ENCODE assay signal across 8 mouse cellular contexts in the genomic region with DNA sequence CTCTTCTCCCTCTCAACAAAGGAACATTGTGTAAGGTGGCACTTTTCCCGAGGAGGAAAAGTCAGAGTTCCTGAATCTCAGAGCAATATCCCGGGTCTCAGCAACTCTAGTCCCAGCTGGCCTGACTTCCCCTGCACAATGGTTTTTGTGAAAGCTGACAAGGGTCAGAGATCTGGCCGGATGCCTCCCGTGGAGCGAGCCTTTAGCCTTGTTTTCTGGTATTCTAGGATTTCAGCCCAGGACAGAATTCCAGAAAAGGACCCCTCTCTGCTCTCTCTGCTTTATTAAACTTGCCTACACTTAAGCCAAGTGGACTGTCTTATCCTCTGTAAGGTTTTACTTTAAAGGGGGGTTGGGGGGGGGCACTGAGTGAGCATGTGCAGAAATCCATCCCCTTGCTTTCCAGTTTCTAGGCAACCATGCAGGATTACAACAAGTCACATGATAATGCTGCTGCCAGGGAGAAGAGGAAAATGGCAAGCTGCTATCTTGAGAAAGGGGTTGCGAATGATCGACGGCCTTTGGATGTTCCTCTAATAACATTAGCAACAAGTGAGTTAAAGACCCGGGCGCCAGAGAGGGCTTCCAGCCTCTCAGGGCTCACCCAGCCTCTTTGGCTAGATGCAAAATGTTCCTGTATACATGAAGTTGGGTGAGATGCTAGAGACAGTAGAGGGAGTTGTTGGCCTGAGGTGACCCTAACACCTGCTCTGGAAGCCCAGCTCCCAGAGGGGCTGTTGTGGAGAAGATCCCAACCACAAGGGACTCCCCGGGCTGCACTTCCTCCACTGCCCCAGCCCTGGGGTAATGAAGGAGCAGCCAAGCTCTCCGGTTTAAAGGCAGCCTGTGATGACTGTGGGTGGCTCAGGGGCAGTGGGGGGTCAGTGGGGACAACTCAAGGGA. TPM values are rescaled to one million over a fixed set of nuclear protein-coding genes. Genes with fewer than 3 reads are reported as not detected.
DNase-seq lines count a peak whose midpoint lies in the region; ATAC-seq lines count a peak whose summit lies in the region.

No protein-coding gene starts in this region.

- 6% methylated on average over 12 of the region's 12 CpGs for WGBS in forebrain, embryonic 15.5 days
- WGBS in kidney, embryonic 16.5 days: 21% methylated on average over 12 of the region's 12 CpGs
- WGBS in neural tube, embryonic 14.5 days: 14% methylated on average over 12 of the region's 12 CpGs

- DNase-seq in retina, adult 2 months (ENCODE audit: low read depth, low spot score): peak; percentile 71
- no peak for DNase-seq in retina, embryonic 14.5 days (ENCODE audit: low spot score)
- DNase-seq in ovary, postnatal 36 days (ENCODE audit: low spot score): no peak
- no peak for DNase-seq in T-cell, adult 2 months (ENCODE audit: low spot score)
- DNase-seq in liver: no peak

- H3K27me3 ChIP-seq in forebrain, embryonic 15.5 days: no peaks in the 10 kb centered on the region
- H3K27me3 ChIP-seq in kidney, embryonic 16.5 days (ENCODE audit: insufficient read depth, low read length): no peaks in the 10 kb centered on the region
- H3K27me3 ChIP-seq in neural tube, embryonic 14.5 days (ENCODE audit: control insufficient read depth, insufficient read depth, low read length): no peaks in the 10 kb centered on the region

- peaks cover 26% of the 10 kb centered on the region for H3K4me1 ChIP-seq in forebrain, embryonic 15.5 days
- H3K4me1 ChIP-seq in kidney, embryonic 16.5 days (ENCODE audit: insufficient read depth, low read length): peaks cover 26% of the 10 kb centered on the region
- H3K4me1 ChIP-seq in neural tube, embryonic 14.5 days (ENCODE audit: control insufficient read depth, insufficient read depth, low read length): peaks cover 13% of the 10 kb centered on the region

- H3K27ac ChIP-seq in forebrain, embryonic 15.5 days (replicated peaks): peak overlapping the region; percentile 69
- H3K27ac ChIP-seq in kidney, embryonic 16.5 days (ENCODE audit: low read length): peak overlapping the region; percentile 73
- no peak overlapping the region for H3K27ac ChIP-seq in neural tube, embryonic 14.5 days (ENCODE audit: low read depth, low read length)

- H3K4me3 ChIP-seq in forebrain, embryonic 15.5 days: peak overlapping the region; percentile 5; the same call in 1 of the 2 replicates
- no peak overlapping the region for H3K4me3 ChIP-seq in kidney, embryonic 16.5 days (ENCODE audit: low read length)
- no peak overlapping the region for H3K4me3 ChIP-seq in neural tube, embryonic 14.5 days (ENCODE audit: low read depth, low read length)

- ATAC-seq in forebrain, embryonic 15.5 days (replicated peaks): no peak
- no peak for ATAC-seq in kidney, embryonic 16.5 days (ENCODE audit: low FRiP score, low TSS enrichment)
- ATAC-seq in neural tube, embryonic 14.5 days (ENCODE audit: low read depth): no peak

- no peaks in the 10 kb centered on the region for H3K36me3 ChIP-seq in forebrain, embryonic 15.5 days
- H3K36me3 ChIP-seq in kidney, embryonic 16.5 days (ENCODE audit: insufficient read depth, low read length): no peaks in the 10 kb centered on the region
- H3K36me3 ChIP-seq in neural tube, embryonic 14.5 days (ENCODE audit: control insufficient read depth, insufficient read depth, low read length): no peaks in the 10 kb centered on the region

- H3K4me2 ChIP-seq in forebrain, embryonic 15.5 days (replicated peaks): peak overlapping the region; percentile 28
- peak overlapping the region; percentile 11; the same call in 1 of the 2 replicates for H3K4me2 ChIP-seq in kidney, embryonic 16.5 days (replicated peaks; ENCODE audit: low read depth, low read length)
- H3K4me2 ChIP-seq in neural tube, embryonic 14.5 days (ENCODE audit: low read depth, low read length): peak overlapping the region; percentile 24; the same call in 1 of the 2 replicates

- no peak overlapping the region for H3K9ac ChIP-seq in forebrain, embryonic 15.5 days (replicated peaks)
- H3K9ac ChIP-seq in kidney, embryonic 16.5 days (replicated peaks; ENCODE audit: low read length): no peak overlapping the region
- no peak overlapping the region for H3K9ac ChIP-seq in neural tube, embryonic 14.5 days (replicated peaks; ENCODE audit: low read depth, low read length)

- no peaks in the 10 kb centered on the region for H3K9me3 ChIP-seq in forebrain, embryonic 15.5 days
- H3K9me3 ChIP-seq in kidney, embryonic 16.5 days (ENCODE audit: low read length): peaks cover 6% of the 10 kb centered on the region; the same call in 1 of the 2 replicates
- no peaks in the 10 kb centered on the region for H3K9me3 ChIP-seq in neural tube, embryonic 14.5 days (ENCODE audit: control insufficient read depth, low read length)

RNA-seq across cellular contexts. Expression of gene Axin2, which starts 2.5 kb away (rescaled TPM):
- polyA plus RNA-seq in forebrain, embryonic 15.5 days (2015; fragmentation: Nextera tagmentation; extraction: Ambion mirVana): 6.6 and 6.7 TPM in 2 replicates
- 4.7 and 5.7 TPM in 2 replicates for polyA plus RNA-seq in kidney, embryonic 16.5 days (2015; fragmentation: Nextera tagmentation; extraction: Ambion mirVana)
- 6.6 and 9.1 TPM in 2 replicates for polyA plus RNA-seq in neural tube, embryonic 14.5 days (2014; fragmentation: Nextera tagmentation; extraction: Ambion mirVana)
